Comparison of ENCODE assay signal across 10 mouse cellular contexts in the genomic region with DNA sequence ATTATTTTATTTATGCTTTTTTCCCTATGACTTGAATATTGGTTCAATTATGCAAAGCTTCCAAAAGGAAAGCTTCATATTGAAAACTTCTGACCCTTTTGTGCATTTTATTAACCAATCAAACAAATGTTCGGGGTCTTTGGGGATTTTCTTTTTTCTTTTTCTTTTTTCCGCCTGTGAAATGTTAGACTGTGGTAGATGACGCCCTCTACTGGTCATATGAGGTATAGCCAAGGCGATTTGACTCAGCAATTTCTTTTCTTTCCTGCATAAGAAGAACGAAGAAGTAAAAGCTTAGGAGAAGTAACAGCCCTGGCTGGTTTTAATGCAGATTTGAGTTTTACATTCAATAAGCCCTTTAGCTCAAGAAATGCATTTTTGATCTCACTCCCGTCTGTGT.
DNase-seq lines count a peak whose midpoint lies in the region; ATAC-seq and TF ChIP-seq lines count a peak whose summit lies in the region.
"Had no signal": no experiment of that assay in that cellular context is flagged by ENCODE, and none has a peak within 500 bp of the region (broad histone marks: within the 10 kb centered on the region; RNA-seq: fewer than 3 reads in every experiment).

No protein-coding gene starts in this region.

- TF ChIP-seq POLR2A in cortical plate, adult 2 months (IDR thresholded peaks at IDR 0.05; ENCODE audit: extremely low read depth, insufficient read depth, low read length), result no peak

- ATAC-seq in heart, embryonic 12.5 days (ENCODE audit: insufficient number of reproducible peaks, low FRiP score), result no peak
- no peak for ATAC-seq in limb, embryonic 11.5 days (ENCODE audit: insufficient number of reproducible peaks, low FRiP score, low TSS enrichment, low read depth)
- no peak for ATAC-seq in erythroblast, adult 5-6 weeks (replicated peaks; ENCODE audit: low FRiP score, poor library complexity, severe bottlenecking)

- no peak overlapping the region for H3K4me3 ChIP-seq in heart, embryonic 12.5 days
- no peak overlapping the region for H3K4me3 ChIP-seq in cortical plate, adult 2 months (ENCODE audit: insufficient read depth, low read length)
- no peak overlapping the region for H3K4me3 ChIP-seq in limb, embryonic 11.5 days (ENCODE audit: low read depth, low read length)
- H3K4me3 ChIP-seq: embryonic facial prominence, embryonic 12.5 days; liver, embryonic 13.5 days had no signal

- H3K27ac ChIP-seq in heart, embryonic 12.5 days (ENCODE audit: poor library complexity, severe bottlenecking), result no peak overlapping the region
- H3K27ac ChIP-seq in cortical plate, adult 2 months (ENCODE audit: insufficient read depth, low read length), result no peak overlapping the region
- H3K27ac ChIP-seq in limb, embryonic 11.5 days (replicated peaks; ENCODE audit: low read depth, low read length), result no peak overlapping the region
- H3K27ac ChIP-seq: embryonic facial prominence, embryonic 12.5 days; liver, embryonic 13.5 days had no signal

- H3K9ac ChIP-seq in heart, embryonic 12.5 days, result no peak overlapping the region
- H3K9ac ChIP-seq in limb, embryonic 11.5 days (ENCODE audit: low read length), result no peak overlapping the region
- H3K9ac ChIP-seq: embryonic facial prominence, embryonic 12.5 days; liver, embryonic 13.5 days had no signal

- 11% methylated on average over 6 of the region's 6 CpGs for WGBS in heart, embryonic 12.5 days
- WGBS in limb, embryonic 11.5 days, result 15% methylated on average over 6 of the region's 6 CpGs

- TF ChIP-seq CTCF in cortical plate, adult 2 months (IDR thresholded peaks at IDR 0.05; ENCODE audit: extremely low read depth, insufficient read depth, low read length), result peak; percentile 47; the same call in 1 of the 2 replicates

- peak; percentile 10 to 49 for DNase-seq in heart, postnatal 10 days
- DNase-seq in thymus, postnatal 0 days (ENCODE audit: low spot score), result peak; percentile 58
- no peak for DNase-seq in thymus, postnatal 25 days
- DNase-seq in limb, embryonic 11.5 days (ENCODE audit: low spot score), result peak; percentile 52
- no peak for DNase-seq in thymus, postnatal 36 days
- DNase-seq: liver, embryonic 13.5 days had no signal

- H3K36me3 ChIP-seq in heart, embryonic 12.5 days, result no peaks in the 10 kb centered on the region
- H3K36me3 ChIP-seq in limb, embryonic 11.5 days (ENCODE audit: control insufficient read depth, insufficient read depth, low read length), result no peaks in the 10 kb centered on the region
- H3K36me3 ChIP-seq: embryonic facial prominence, embryonic 12.5 days; liver, embryonic 13.5 days had no signal

- no peaks in the 10 kb centered on the region for H3K9me3 ChIP-seq in heart, embryonic 12.5 days (replicated peaks)
- no peaks in the 10 kb centered on the region for H3K9me3 ChIP-seq in limb, embryonic 11.5 days (ENCODE audit: control insufficient read depth, low read length)
- H3K9me3 ChIP-seq: embryonic facial prominence, embryonic 12.5 days; liver, embryonic 13.5 days had no signal

- intact Hi-C loops in heart, postnatal 10 days (cut with DNase I), result loop anchor here (5.0 to 10.0 kb wide), 3 partner anchors 138 to 1930 kb away; no protein-coding TSS in a partner anchor

- H3K4me1 ChIP-seq in heart, embryonic 12.5 days (replicated peaks), result no peaks in the 10 kb centered on the region
- H3K4me1 ChIP-seq in cortical plate, adult 2 months (ENCODE audit: control insufficient read depth, insufficient read depth, low read length), result no peaks in the 10 kb centered on the region
- no peaks in the 10 kb centered on the region for H3K4me1 ChIP-seq in limb, embryonic 11.5 days (ENCODE audit: control insufficient read depth, insufficient read depth, low read length)
- H3K4me1 ChIP-seq: liver, embryonic 13.5 days had no signal

- no peaks in the 10 kb centered on the region for H3K27me3 ChIP-seq in heart, embryonic 12.5 days (replicated peaks)
- no peaks in the 10 kb centered on the region for H3K27me3 ChIP-seq in limb, embryonic 11.5 days (ENCODE audit: control insufficient read depth, insufficient read depth, low read length)
- H3K27me3 ChIP-seq: embryonic facial prominence, embryonic 12.5 days; liver, embryonic 13.5 days had no signal

- no peak overlapping the region for H3K4me2 ChIP-seq in heart, embryonic 12.5 days
- H3K4me2 ChIP-seq in limb, embryonic 11.5 days (ENCODE audit: low read depth, severe bottlenecking), result no peak overlapping the region
- H3K4me2 ChIP-seq: embryonic facial prominence, embryonic 12.5 days; liver, embryonic 13.5 days had no signal

Comparison
In these comparisons a context has a peak if more than half of its experiments do, and no peak if none do; other contexts are left out.
1. DNase-seq: peak in heart, postnatal 10 days (2 of 2), thymus, postnatal 0 days (single experiment) and limb, embryonic 11.5 days (single experiment); none in thymus, postnatal 25 days (single experiment) and thymus, postnatal 36 days (0 of 2).